Mouse (Mus musculus) intestine, embryonic 14.5 days (tissue): ENCODE data around the gene Lrrn2. TPM values are rescaled to one million over a fixed set of nuclear protein-coding genes. Genes with fewer than 3 reads are reported as not detected.

Source experiments
- ATAC-seq: fragments of 200-750 bp; cut with Nextera tagmentation; replicated peaks from 2 replicates; pipeline ENCODE4 v1.8.0; 2017; ENCODE audit warnings: low read depth, moderate number of reproducible peaks, moderate TSS enrichment, moderate library complexity; ENCODE audit not compliant: low FRiP score, low TSS enrichment
- DNase-seq: peaks from one replicate; pipeline ENCODE4 v3.0.0-alpha.2; 2018; ENCODE audit warnings: low spot score
- H3K27ac ChIP-seq: fragments of 300-500 bp; sonication (generic); 2 replicates; pipeline ENCODE4 v1.5.1; 2014; ENCODE audit warnings: low read depth, mild to moderate bottlenecking, control low read depth
- H3K27me3 ChIP-seq: fragments of 300-500 bp; sonication (generic); replicated peaks from 2 replicates; pipeline ENCODE4 v1.6.1; 2014; ENCODE audit warnings: low read length, control low read depth; ENCODE audit not compliant: control insufficient read depth, insufficient read depth
- H3K36me3 ChIP-seq: fragments of 300-500 bp; sonication (generic); 2 replicates; pipeline ENCODE4 v1.6.1; 2014; ENCODE audit warnings: low read length, control low read depth; ENCODE audit not compliant: control insufficient read depth, insufficient read depth
- H3K4me1 ChIP-seq: fragments of 300-500 bp; sonication (generic); replicated peaks from 2 replicates; pipeline ENCODE4 v1.6.1; 2014; ENCODE audit warnings: low read length, control low read depth, mixed read lengths; ENCODE audit not compliant: control insufficient read depth, insufficient read depth
- H3K4me2 ChIP-seq: fragments of 300-500 bp; sonication (generic); 2 replicates; pipeline ENCODE4 v1.6.1; 2014; ENCODE audit warnings: low read length
- H3K4me3 ChIP-seq: fragments of 300-500 bp; sonication (generic); 2 replicates; pipeline ENCODE4 v1.5.1; 2014; ENCODE audit warnings: low read depth, low read length, control low read depth, mixed read lengths
- H3K9ac ChIP-seq: fragments of 300-500 bp; sonication (generic); 2 replicates; pipeline ENCODE4 v1.6.1; 2014; ENCODE audit warnings: mild to moderate bottlenecking, low read length
- H3K9me3 ChIP-seq: fragments of 300-500 bp; sonication (generic); 2 replicates; pipeline ENCODE4 v1.6.1; 2016; ENCODE audit warnings: low read length, control low read depth; ENCODE audit not compliant: control insufficient read depth
- WGBS: fragments of 180-500 bp; shearing (Covaris S2); extraction: QIAGEN DNeasy Blood & Tissue Kit; methylation state at CpG from one replicate; pipeline ENCODE4 v1.1.7; 2014; 5-methylcytosine and 5-hydroxymethylcytosine counted together
- polyA plus RNA-seq: library from polyadenylated mRNA; unstranded; fragments of >200 nt; fragmentation: Nextera tagmentation; extraction: Ambion mirVana; gene quantifications from 2 replicates; pipeline ENCODE4 v1.2.1, GENCODE M21; 2014

The Lrrn2 gene
- polyA plus RNA-seq, 1 experiment from 2014 or later: 4.4 TPM

- H3K4me2 ChIP-seq: no peak overlapping the region
- H3K4me3 ChIP-seq: no peak overlapping the region
- H3K36me3 ChIP-seq: no peaks in the 10 kb centered on the region
- DNase-seq: no peak
- no peaks in the 10 kb centered on the region for H3K9me3 ChIP-seq
- no peaks in the 10 kb centered on the region for H3K4me1 ChIP-seq
- no peak for ATAC-seq
- H3K27me3 ChIP-seq: no peaks in the 10 kb centered on the region
- 54% methylated on average over 6 of the region's 6 CpGs for WGBS
- no peak overlapping the region for H3K9ac ChIP-seq
- no peak overlapping the region for H3K27ac ChIP-seq
Observed at GRCm38 (mm10) chr1:132915849-132916493, 35.9 kb downstream of the Lrrn2 start.

- Histone ChIP-seq H3K9me3 (no peaks in the 10 kb centered on the region), H3K27me3 (no peaks in the 10 kb centered on the region), H3K9ac (no peak overlapping the region), H3K27ac (no peak overlapping the region), H3K36me3 (no peaks in the 10 kb centered on the region), H3K4me1 (no peaks in the 10 kb centered on the region), H3K4me3 (no peak overlapping the region), H3K4me2 (no peak overlapping the region)
- DNase-seq (no peak), ATAC-seq (no peak)
- WGBS: 22% methylated on average over 8 of the region's 8 CpGs
Observed at GRCm38 (mm10) chr1:132917554-132917953, 37.5 kb downstream of the Lrrn2 start.

GRCm38 (mm10) chr1:132918117-132918680, 38.1 kb downstream of the Lrrn2 start:
- 0 out of 2 replicates have a peak, but pooled peaks have one; percentile 42 for ATAC-seq
- Histone ChIP-seq H3K27me3 (no peaks in the 10 kb centered on the region), H3K4me1 (no peaks in the 10 kb centered on the region), H3K9ac (no peak overlapping the region), H3K36me3 (no peaks in the 10 kb centered on the region), H3K27ac (no peak overlapping the region), H3K4me3 (no peak overlapping the region), H3K4me2 (no peak overlapping the region), H3K9me3 (no peaks in the 10 kb centered on the region)
- 20% methylated on average over 10 of the region's 10 CpGs for WGBS
- no peak for DNase-seq

GRCm38 (mm10) chr1:132919258-132919657, 39.2 kb downstream of the Lrrn2 start:
- no peak overlapping the region for H3K9ac ChIP-seq
- H3K4me2 ChIP-seq: no peak overlapping the region
- DNase-seq (no peak), ATAC-seq (no peak)
- no peaks in the 10 kb centered on the region for H3K4me1 ChIP-seq
- H3K9me3 ChIP-seq: no peaks in the 10 kb centered on the region
- H3K27ac ChIP-seq: no peak overlapping the region
- H3K36me3 ChIP-seq: no peaks in the 10 kb centered on the region
- no peaks in the 10 kb centered on the region for H3K27me3 ChIP-seq
- no peak overlapping the region for H3K4me3 ChIP-seq
- 90% methylated on average over 8 of the region's 8 CpGs for WGBS

GRCm38 (mm10) chr1:132921071-132921470, 41.0 kb downstream of the Lrrn2 start:
- ATAC-seq: no peak
- no peaks in the 10 kb centered on the region for H3K27me3 ChIP-seq
- no peaks in the 10 kb centered on the region for H3K36me3 ChIP-seq
- no peaks in the 10 kb centered on the region for H3K4me1 ChIP-seq
- DNase-seq: peak; percentile 56
- no peak overlapping the region for H3K4me3 ChIP-seq
- no peak overlapping the region for H3K27ac ChIP-seq
- H3K9ac ChIP-seq: 0 out of 2 replicates have a peak overlapping the region, but pooled peaks have one; percentile 4
- H3K4me2 ChIP-seq: no peak overlapping the region
- 10% methylated on average over 13 of the region's 13 CpGs for WGBS
- H3K9me3 ChIP-seq: no peaks in the 10 kb centered on the region

- H3K9ac ChIP-seq: no peak overlapping the region
- H3K4me3 ChIP-seq: no peak overlapping the region
- DNase-seq (no peak), ATAC-seq (no peak)
- no peaks in the 10 kb centered on the region for H3K9me3 ChIP-seq
- H3K4me2 ChIP-seq: no peak overlapping the region
- H3K27ac ChIP-seq: no peak overlapping the region
- no peaks in the 10 kb centered on the region for H3K36me3 ChIP-seq
- H3K27me3 ChIP-seq: no peaks in the 10 kb centered on the region
- H3K4me1 ChIP-seq: no peaks in the 10 kb centered on the region
- 90% methylated on average over 9 of the region's 9 CpGs for WGBS
Observed at GRCm38 (mm10) chr1:132922257-132922656, 42.2 kb downstream of the Lrrn2 start.

GRCm38 (mm10) chr1:132925270-132925669, 45.2 kb downstream of the Lrrn2 start:
- no peaks in the 10 kb centered on the region for H3K36me3 ChIP-seq
- no peak overlapping the region for H3K9ac ChIP-seq
- DNase-seq (no peak), ATAC-seq (no peak)
- 78% methylated on average over 7 of the region's 7 CpGs for WGBS
- H3K27ac ChIP-seq: no peak overlapping the region
- no peak overlapping the region for H3K4me2 ChIP-seq
- no peak overlapping the region for H3K4me3 ChIP-seq
- no peaks in the 10 kb centered on the region for H3K9me3 ChIP-seq
- H3K4me1 ChIP-seq: no peaks in the 10 kb centered on the region
- H3K27me3 ChIP-seq: no peaks in the 10 kb centered on the region

- DNase-seq: no peak
- H3K4me3 ChIP-seq: no peak overlapping the region
- H3K36me3 ChIP-seq: no peaks in the 10 kb centered on the region
- no peaks in the 10 kb centered on the region for H3K4me1 ChIP-seq
- no peak overlapping the region for H3K4me2 ChIP-seq
- no peak overlapping the region for H3K9ac ChIP-seq
- ATAC-seq: no peak
- WGBS: 30% methylated on average over 19 of the region's 19 CpGs
- no peaks in the 10 kb centered on the region for H3K9me3 ChIP-seq
- H3K27me3 ChIP-seq: no peaks in the 10 kb centered on the region
- H3K27ac ChIP-seq: no peak overlapping the region
Observed at GRCm38 (mm10) chr1:132928032-132928906, 48.2 kb downstream of the Lrrn2 start.
